Mouse (Mus musculus): Measurements from ENCODE around the gene 4930539E08Rik.

4930539E08Rik gene

GRCm38 (mm10) chr17:28915060-28915628 is at the start of gene 4930539E08Rik:
TSS of gene 4930539E08Rik (minus strand) at chr17:28915324.
- no peaks in the 10 kb centered on the region for H3K36me3 ChIP-seq (ENCODE audit: control insufficient read depth, insufficient read depth, low read length, poor library complexity, severe bottlenecking)
- no peaks in the 10 kb centered on the region for H3K27me3 ChIP-seq (ENCODE audit: control insufficient read depth, insufficient read depth, low read length, poor library complexity, severe bottlenecking)
- no peak for DNase-seq (ENCODE audit: low read depth, low spot score)

GRCm38 (mm10) chr17:28961596-28961995 is 46.5 kb upstream of the 4930539E08Rik start:
- peaks cover 19% of the 10 kb centered on the region for H3K36me3 ChIP-seq (ENCODE audit: control insufficient read depth, insufficient read depth, low read length, poor library complexity, severe bottlenecking)
- no peaks in the 10 kb centered on the region for H3K27me3 ChIP-seq (ENCODE audit: control insufficient read depth, insufficient read depth, low read length, poor library complexity, severe bottlenecking)

DNA sequence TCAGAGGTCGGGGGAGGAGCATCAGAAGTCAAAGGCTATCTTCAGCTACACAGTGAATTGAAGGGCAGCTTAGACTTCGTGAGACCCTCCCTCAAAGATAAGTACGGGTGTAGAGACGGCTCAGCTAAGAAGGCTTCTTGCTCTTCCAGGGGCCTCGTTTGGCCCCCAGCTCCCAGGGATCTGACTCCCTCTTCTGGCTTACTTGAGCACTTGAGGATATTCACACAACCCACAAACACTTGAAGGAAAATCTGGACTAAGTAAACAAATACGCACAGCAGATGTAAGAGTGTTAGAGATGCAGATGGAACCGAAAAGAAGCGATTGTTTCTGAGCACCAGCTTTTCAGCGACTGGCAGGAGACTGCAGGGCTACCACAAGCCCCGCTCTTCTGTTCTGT is 45.5 kb upstream of the 4930539E08Rik start:
- DNase-seq (ENCODE audit: low read depth, low spot score), result no peak
- Histone ChIP-seq H3K36me3 (ENCODE audit: control insufficient read depth, insufficient read depth, low read length, poor library complexity, severe bottlenecking) (peaks cover 19% of the 10 kb centered on the region), H3K27me3 (ENCODE audit: control insufficient read depth, insufficient read depth, low read length, poor library complexity, severe bottlenecking) (no peaks in the 10 kb centered on the region)

More at GRCm38 (mm10) chr17:28961596-28961995, 46.5 kb upstream of the 4930539E08Rik start:
- DNase-seq (ENCODE audit: low read depth, low spot score), result no peak

GRCm38 (mm10) chr17:28954416-28954815 is 39.3 kb upstream of the 4930539E08Rik start:
- DNase-seq (ENCODE audit: low read depth, low spot score), result no peak
- Histone ChIP-seq H3K36me3 (ENCODE audit: control insufficient read depth, insufficient read depth, low read length, poor library complexity, severe bottlenecking) (no peaks in the 10 kb centered on the region), H3K27me3 (ENCODE audit: control insufficient read depth, insufficient read depth, low read length, poor library complexity, severe bottlenecking) (no peaks in the 10 kb centered on the region)

GRCm38 (mm10) chr17:28953251-28953650 is 38.1 kb upstream of the 4930539E08Rik start:
- no peaks in the 10 kb centered on the region for H3K27me3 ChIP-seq (ENCODE audit: control insufficient read depth, insufficient read depth, low read length, poor library complexity, severe bottlenecking)
- no peak for DNase-seq (ENCODE audit: low read depth, low spot score)
- H3K36me3 ChIP-seq (ENCODE audit: control insufficient read depth, insufficient read depth, low read length, poor library complexity, severe bottlenecking), result no peaks in the 10 kb centered on the region

GRCm38 (mm10) chr17:28951831-28952799 is 37.0 kb upstream of the 4930539E08Rik start, which contains the start of gene Kctd20:
TSS of gene Kctd20 (plus strand) at chr17:28951950.
- Histone ChIP-seq H3K27me3 (ENCODE audit: control insufficient read depth, insufficient read depth, low read length, poor library complexity, severe bottlenecking) (no peaks in the 10 kb centered on the region), H3K36me3 (ENCODE audit: control insufficient read depth, insufficient read depth, low read length, poor library complexity, severe bottlenecking) (no peaks in the 10 kb centered on the region)
- DNase-seq (ENCODE audit: low read depth, low spot score), result peak; percentile 91

DNA sequence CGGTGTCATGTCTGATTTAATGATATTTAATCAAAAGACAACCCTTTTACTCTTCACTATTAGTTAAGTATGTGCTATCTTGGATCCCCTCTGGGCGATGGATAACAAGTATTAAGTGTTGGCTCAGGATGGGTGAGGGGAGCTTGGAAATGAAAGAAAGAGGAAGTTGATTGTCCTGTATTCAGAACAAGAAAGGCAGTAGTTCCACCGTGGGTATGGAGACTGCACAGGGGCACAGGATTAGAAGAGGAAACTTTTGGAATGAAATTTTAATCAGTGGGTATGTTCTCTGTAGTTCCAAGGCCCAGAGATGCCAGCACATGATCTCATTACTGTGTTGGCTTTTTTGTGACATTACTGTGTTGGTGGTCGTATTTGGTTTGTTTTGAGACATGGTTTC is 35.6 kb upstream of the 4930539E08Rik start:
- H3K36me3 ChIP-seq (ENCODE audit: control insufficient read depth, insufficient read depth, low read length, poor library complexity, severe bottlenecking), result no peaks in the 10 kb centered on the region
- DNase-seq (ENCODE audit: low read depth, low spot score), result peak; percentile 16
- H3K27me3 ChIP-seq (ENCODE audit: control insufficient read depth, insufficient read depth, low read length, poor library complexity, severe bottlenecking), result no peaks in the 10 kb centered on the region

DNA sequence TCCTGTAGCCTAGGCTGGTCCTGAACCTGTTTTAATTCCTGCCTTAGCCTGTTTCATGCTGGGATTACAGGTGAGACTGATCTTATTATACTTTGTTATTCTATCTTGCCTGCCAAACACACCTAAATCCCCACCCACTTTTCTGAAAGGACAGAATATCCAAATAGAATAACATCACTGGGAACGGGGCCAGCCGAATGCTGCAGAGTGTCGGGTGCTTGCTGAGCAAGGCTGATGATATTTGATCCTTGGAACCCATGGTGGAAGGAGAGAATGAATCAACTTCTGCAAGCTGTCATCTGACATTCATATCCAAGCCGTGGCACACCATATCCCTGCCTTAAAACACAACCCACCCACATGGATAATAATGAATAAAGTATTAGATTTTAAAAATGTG is 33.5 kb upstream of the 4930539E08Rik start:
- Histone ChIP-seq H3K36me3 (ENCODE audit: control insufficient read depth, insufficient read depth, low read length, poor library complexity, severe bottlenecking) (no peaks in the 10 kb centered on the region), H3K27me3 (ENCODE audit: control insufficient read depth, insufficient read depth, low read length, poor library complexity, severe bottlenecking) (no peaks in the 10 kb centered on the region; the same call in 1 of the 2 replicates)
- DNase-seq (ENCODE audit: low read depth, low spot score), result no peak

GRCm38 (mm10) chr17:28947011-28947939 is 32.2 kb upstream of the 4930539E08Rik start:
- Histone ChIP-seq H3K27me3 (ENCODE audit: control insufficient read depth, insufficient read depth, low read length, poor library complexity, severe bottlenecking) (no peaks in the 10 kb centered on the region; the same call in 1 of the 2 replicates), H3K36me3 (ENCODE audit: control insufficient read depth, insufficient read depth, low read length, poor library complexity, severe bottlenecking) (no peaks in the 10 kb centered on the region)
- DNase-seq (ENCODE audit: low read depth, low spot score), result no peak

GRCm38 (mm10) chr17:28944481-28944880 is 29.4 kb upstream of the 4930539E08Rik start:
- Histone ChIP-seq H3K27me3 (ENCODE audit: control insufficient read depth, insufficient read depth, low read length, poor library complexity, severe bottlenecking) (no peaks in the 10 kb centered on the region; the same call in 1 of the 2 replicates), H3K36me3 (ENCODE audit: control insufficient read depth, insufficient read depth, low read length, poor library complexity, severe bottlenecking) (no peaks in the 10 kb centered on the region)
- DNase-seq (ENCODE audit: low read depth, low spot score), result no peak

DNA sequence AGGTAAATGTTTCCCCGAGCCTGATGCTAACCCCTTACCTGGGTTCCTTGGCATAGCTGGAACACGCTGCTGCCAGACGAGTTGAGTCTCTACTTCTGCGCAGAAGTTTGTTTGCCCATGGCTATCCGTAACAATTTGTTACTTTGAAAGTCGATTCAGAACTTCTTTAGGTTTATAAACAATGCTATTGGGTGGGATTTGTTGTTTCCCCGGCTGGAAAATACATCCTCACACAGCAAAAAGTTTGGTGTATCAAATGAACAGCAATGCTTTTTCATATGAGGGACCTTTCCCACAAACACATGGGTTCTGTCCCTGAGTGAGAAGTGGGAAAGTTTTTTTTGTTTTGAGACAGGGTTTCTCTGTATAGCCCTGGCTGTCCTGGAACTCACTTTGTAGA is 28.6 kb upstream of the 4930539E08Rik start, which contains the start of gene Pxt1:
Gene Pxt1 (minus strand): TSS at position 101 of the 400 bp plus-strand sequence.
- Histone ChIP-seq H3K27me3 (ENCODE audit: control insufficient read depth, insufficient read depth, low read length, poor library complexity, severe bottlenecking) (no peaks in the 10 kb centered on the region; the same call in 1 of the 2 replicates), H3K36me3 (ENCODE audit: control insufficient read depth, insufficient read depth, low read length, poor library complexity, severe bottlenecking) (no peaks in the 10 kb centered on the region)
- DNase-seq (ENCODE audit: low read depth, low spot score), result no peak

DNA sequence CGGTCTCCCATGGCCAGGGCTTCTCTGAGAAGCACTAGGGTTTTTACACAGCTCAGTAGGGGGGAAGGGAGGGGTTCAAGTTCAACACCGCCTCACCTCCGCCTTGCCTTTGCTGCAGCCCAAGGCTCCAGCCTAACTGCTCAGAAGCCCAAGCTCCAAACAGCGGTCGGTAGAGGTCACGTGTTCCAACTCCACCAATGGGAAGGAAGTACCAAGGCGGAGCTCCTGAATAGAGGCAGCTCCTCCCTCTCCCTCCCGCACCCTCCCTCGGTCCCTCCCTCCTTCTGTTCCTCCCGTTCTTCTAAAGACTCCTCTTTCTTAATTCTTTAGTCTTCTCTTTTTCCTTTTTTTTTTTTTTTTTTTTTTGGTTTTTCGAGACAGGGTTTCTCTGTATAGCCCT is 27.0 kb upstream of the 4930539E08Rik start:
- Histone ChIP-seq H3K36me3 (ENCODE audit: control insufficient read depth, insufficient read depth, low read length, poor library complexity, severe bottlenecking) (no peaks in the 10 kb centered on the region), H3K27me3 (ENCODE audit: control insufficient read depth, insufficient read depth, low read length, poor library complexity, severe bottlenecking) (no peaks in the 10 kb centered on the region; the same call in 1 of the 2 replicates)
- peak; percentile 22 for DNase-seq (ENCODE audit: low read depth, low spot score)

GRCm38 (mm10) chr17:28940776-28941555 is 25.8 kb upstream of the 4930539E08Rik start:
- H3K36me3 ChIP-seq (ENCODE audit: control insufficient read depth, insufficient read depth, low read length, poor library complexity, severe bottlenecking), result no peaks in the 10 kb centered on the region
- no peak for DNase-seq (ENCODE audit: low read depth, low spot score)
- no peaks in the 10 kb centered on the region; the same call in 1 of the 2 replicates for H3K27me3 ChIP-seq (ENCODE audit: control insufficient read depth, insufficient read depth, low read length, poor library complexity, severe bottlenecking)
